Mouse (Mus musculus): ENCODE measurements around the gene Dscam.

Gene Dscam

DNA sequence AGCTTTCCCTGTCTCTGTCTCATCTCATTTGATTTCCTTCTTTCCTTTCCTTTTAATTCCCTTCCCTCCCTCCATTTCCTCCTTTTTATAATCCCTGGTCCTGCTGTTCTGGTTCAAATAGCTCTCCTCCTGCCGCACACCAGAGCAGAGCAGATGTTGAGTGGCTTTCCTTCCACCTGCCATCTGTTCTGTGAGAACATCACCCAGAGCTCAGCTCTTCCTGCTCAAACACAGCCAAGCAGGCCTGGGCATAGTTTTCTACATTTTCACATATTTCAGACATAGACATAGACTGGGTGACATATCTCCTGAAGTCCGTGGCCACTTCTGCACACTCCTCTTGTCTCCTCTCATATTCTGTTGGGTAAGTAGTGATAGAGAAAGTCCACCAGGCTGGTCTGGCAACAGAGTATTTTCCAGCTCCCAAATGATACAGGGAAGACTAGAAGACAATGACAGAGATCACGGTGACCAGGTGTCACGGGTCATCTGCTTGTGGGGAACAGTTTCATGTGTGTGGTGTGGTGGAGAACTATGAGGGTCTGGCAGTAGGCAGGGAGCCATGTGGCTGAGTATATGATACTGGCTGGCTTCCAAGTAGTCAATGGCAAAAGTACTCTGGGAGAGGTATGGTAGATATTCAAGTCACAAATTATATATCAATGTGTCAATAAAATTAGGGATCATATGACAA lies 536.3 kb downstream of the Dscam start:
- peak; percentile 74 for DNase-seq

DNA sequence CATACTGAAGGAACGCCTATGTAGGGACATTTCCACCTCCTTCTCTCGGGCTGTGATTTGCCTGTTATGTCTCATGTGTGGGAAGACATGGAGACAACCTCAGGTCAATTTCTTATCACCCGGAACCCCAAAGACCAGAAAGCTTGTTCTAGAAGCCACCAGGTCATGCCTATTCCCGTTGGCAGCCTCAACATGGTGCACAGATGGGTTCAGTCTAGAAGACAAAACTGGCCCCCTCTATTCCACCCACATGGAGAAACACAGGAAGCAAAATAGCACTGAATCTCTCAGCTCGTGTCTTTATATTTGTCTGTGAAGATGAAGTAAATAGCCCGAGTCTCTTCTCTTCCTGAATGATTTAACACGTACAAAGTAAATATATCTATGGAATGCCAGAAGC lies 540.3 kb downstream of the Dscam start:
- no peak for DNase-seq

DNA sequence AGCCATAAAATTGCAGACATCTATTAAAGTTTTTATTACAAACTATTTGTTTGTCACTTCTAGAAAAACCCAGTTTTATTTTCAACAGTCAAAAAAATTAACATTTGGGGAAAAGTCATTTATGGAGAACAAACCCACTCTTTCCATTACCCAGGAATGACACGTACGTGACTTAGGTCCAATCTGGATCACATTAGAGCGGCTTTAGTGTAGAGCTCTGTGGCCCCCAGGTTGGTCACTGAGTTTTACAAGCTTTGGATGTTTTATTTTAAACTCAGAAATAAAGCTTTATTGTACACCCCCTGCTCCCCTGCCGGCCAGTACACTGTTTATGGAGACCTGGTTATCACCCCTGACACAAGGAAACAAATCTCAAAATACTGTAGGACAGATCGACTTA lies 540.9 kb downstream of the Dscam start:
- no peak for DNase-seq

DNA sequence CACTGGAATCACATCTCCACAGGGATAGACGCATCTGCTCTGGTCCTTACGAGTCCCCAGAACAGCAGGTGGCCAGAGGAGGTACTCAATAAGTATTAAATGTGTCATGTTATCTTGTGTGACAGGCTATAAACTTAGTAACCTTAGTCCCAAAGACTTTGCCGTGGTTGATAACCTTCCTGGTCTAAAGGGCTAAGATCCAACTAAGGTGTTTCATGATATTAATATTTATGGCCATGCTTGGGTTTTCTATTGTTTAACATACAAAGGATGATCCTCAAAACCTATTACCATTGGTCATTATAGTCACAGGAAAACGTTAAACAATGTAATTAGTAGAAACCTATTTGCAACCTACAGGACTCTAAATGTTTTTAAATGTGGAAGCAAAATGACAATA lies 545.1 kb downstream of the Dscam start:
- no peak for DNase-seq

DNA sequence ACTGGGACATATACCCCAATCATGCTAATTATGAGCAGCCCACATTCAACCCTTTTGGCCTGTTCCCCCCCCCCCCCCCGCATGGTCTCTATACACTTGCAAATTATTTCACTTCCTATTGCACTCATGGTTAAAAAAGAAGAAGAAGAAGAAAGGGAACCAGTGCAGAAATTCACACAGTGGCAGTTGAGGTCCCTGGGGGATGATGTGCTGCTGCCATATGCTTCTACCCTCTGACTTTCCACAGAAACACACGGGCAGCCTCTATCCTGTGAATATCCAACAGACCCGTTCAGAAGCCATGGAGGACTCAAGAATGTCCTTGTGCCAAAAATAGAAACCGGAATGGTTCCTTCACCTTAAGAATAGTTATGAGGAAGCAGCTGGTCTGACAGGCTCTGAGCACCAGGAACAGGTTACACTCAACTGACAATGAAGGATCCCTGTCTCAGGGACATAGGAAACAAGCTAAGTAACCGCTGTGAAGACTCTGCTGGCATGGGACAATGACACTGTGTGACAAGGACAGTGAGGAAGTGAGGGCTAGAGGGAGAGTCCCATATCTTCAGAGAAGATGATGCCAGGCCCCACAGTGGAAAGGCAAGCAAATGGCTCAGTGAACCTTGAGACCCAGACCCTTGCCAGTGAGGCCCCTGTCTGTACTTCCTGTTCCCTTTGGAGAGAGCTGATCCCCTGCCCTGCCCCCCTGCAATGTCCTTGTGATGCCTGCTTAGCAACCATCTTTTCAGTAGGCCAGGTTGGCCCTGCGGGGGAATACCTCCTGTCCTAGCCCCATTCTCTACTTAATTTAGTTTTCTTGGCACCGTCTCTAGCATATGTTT lies 545.8 kb downstream of the Dscam start:
- no peak for DNase-seq

DNA sequence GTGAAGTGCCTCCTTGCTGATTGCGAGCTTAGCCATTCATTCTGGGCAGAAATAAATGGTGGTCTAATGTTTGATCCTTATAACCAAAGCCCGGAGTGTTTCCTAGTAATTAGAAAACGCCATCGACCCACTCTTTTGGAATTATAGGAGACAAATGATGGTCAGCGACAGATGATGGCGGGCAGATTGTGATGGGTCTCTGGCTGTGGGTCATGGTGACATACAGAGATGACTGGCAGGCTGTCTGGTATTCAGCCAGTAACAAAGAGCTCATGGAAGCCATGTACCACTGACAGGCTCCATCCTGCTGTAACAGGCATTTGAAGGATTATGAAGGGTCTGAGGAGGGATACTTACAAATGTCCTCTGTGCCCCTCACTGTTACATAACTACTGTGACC lies 549.7 kb downstream of the Dscam start:
- DNase-seq = no peak

DNA sequence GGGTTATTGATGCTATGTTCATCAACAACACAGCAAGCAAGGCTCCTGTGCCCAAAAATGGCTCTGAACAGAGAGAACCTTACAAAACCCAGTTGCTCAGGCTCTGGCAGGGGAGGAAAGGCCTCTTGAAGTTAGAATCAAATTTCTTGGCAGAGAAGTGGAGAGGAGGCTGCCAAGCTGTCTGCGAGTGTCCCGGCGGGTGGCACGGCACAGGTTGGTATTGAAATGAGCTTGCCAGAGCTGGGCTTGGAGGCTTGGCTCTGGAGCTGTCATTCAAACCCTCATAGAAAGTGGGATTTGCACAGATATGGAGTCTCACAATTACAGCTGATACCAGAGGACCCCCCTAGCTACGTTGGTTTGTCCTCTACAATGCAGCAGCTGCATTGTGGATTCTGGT lies 550.1 kb downstream of the Dscam start:
- peak; percentile 78 for DNase-seq

DNA sequence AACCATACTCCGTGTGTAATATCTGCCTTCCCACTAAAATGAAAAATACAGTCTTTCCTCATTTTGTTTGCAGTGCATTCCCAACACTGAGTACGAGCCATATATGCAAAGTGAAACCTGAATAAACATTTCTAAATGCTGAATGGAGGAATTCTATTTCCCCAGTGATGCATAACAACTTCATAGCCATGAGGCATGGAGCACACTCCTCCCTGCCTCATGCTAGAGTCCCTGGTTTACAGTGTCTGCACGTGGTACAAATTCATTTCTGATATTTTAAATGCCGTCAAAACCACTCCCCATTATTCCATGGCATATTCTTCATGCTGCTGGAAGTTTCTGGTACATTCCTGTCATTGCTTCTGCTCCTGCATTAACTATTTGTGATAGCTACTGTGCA lies 552.8 kb downstream of the Dscam start:
- no peak for DNase-seq

DNA sequence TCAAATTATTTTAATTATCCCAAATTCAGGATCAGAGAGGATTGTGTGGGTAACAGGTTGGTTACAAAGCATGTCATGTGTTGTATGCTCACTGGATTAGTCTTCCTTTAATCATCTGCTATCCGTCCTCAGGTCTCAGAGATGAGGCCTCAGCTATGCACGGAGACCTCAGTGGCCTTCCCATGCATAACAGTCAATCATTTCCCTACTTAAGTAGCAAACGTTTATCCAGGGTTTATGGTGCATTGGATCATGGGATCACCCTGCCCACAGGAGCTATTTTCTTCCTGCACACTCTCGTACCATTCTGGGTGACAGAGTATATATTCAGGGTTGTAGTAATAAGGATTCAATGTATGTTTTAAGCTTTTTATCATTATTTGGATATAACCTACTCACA lies 557.3 kb downstream of the Dscam start:
- no peak for DNase-seq

DNA sequence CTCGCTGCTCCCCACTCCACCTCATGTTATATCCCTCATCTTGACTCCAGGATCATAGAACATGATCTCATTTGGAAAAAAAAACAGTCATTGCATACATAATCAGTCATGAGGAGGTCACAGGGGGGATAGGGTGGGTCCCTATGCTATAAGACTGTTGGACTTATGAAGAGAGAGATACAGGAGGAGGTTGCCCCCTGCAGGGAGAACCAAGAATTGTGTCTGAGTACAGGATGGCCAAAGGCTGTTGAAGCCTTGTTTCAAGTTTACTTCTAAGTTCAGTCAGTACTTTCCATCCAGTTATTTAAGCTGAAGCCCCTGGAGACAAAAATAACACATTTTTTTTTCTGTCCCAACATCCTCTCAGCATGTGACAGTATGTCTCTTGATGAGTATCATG lies 559.7 kb downstream of the Dscam start:
- DNase-seq = peak; percentile 43

DNA sequence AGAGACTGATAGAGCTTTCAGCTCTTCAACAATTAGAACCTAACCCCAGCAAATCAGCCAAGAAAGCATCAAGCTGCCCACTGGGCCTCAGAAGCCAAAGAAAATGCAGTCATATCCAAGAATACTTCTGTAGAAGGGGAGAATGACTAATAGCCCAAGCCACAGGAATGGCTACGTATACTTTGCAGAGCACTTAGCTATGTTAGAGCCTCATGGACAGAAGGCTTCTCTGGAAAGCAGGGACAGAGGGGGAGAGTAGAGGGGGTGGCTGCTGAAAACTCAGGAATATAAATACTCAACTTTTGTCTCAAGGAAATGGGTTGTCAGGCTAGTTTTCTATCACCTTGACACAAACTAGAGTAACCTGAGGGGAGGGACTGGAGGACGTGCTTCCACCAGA lies 568.3 kb downstream of the Dscam start:
- no peak for DNase-seq

DNA sequence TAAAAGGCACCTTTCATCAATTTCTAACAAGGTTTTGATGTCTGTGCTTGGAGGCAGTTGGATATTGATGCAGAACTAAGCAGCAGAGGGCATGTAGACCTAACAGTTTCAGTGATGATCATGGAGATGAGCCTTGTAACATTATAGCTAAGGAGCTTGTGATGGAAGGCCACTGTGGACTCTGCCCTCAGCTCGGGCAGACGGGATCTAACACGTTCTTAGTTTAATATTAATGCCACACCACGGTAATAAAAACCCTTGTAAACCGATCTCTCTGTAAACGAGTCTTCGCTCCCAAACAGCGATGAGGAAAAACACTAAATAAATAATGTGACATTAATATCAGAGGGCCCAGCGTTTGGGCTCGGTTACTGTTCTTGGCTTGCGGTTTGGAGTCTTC lies 569.8 kb downstream of the Dscam start:
- DNase-seq = no peak

DNA sequence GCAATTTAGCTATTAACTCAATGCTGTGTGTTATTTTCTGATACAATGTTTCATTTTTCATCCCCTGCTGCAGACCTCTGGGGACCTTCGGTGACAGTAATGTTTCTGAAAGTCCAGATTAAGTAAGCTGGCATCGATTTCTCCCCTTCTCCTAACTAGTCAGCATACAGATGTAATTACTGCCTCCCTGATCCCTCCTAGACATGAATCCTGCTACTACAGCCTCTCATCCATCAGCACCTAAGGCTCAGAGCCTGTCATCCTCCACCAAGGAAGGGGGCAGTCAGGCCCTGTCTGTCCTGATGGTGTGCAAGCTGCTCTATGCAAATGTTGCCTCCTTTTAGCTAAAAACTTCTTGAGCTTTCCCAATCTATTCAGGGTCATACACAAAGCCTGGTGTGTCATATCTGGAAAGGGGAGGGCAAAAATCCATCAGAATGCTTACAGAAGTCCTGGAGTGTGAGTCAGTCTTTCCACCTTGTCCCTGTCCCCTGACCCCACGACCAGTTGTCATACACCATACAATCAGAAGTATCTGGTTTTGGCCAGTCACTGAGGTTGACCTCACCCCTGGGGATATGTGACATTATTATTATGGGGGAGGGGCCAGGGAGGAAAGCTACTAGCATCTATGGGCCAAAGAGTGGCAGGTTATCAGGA lies 571.0 kb downstream of the Dscam start:
- DNase-seq = no peak

DNA sequence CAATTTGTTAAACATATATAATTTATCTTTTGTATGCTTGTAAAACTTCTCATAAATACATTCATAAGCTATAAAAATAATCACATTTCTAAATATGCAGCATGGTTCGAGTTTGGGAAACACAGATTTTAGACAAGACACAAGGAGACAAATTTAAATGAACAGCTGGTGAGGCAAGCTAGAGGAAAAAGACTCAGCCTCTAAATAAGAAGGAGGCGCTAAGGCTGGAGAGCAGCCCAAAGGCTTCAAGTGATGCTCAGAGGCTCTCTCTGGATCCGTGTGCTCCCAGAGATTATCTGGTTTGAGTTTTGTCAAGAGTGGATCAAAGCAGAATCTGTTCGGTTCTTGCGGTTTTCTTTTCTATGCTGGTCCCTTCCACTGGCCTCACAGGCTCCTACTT lies 594.7 kb downstream of the Dscam start:
- peak; percentile 52 for DNase-seq

DNA sequence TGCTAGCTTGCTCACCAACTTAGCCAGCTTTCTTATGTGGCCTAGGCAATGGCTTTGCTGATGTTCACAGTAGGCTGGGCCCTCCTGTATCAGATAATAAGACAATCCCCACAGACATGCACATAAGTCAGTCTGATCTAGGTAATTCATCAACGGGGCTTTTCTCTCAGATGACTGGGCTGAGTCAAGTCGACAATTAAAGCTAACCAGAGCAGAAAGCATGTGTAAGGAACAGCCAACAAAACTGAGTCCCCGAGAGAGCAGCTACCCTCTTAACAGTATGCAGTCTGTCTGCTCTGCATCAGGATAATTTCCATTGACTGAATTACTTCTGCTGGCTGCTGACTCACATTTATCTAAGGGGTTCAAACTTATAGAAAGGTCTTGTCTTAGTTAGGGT lies 603.1 kb downstream of the Dscam start:
- DNase-seq = no peak

DNA sequence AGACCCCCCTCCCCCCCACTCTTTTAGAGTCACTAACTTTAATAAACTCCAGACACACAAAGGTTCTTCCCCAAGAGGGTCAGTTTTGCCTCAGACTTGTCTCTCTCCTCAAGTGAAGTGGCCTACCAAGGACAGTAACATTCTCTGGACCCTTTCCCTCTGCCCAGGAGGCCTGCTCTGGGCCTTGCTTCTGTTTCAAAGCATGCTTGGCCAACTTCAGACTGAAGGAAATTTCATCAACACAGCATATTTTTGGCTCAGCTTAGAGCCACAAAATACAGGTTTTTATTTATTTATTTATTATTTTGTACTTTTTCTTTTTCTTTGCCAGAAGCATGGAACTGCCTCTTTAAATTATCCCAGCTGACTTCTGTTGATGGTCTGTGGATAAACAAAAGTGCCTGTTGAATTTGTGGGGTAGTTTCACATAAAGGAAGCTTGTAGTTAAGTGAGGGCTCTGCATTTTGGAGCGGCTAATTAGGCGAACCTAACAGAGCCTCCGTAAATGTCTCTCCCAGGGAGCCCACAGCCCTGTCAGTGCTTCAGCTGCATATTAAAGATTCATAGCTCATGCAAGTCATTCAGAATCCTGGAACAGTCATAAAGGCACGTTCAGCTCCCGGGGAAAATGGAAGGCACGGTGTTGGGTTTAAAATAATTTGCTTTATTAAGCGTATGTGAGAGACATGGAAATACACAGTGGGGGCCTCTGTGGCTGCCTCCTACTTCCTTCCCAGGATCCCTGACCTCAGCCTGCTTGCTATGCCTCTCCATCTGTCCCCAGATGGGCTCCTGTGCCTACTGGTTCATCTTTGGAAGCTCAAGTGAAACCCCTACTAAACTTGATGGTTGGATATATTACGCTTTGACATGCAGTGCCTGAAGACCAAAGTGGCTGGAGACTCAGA lies 606.9 kb downstream of the Dscam start:
- DNase-seq = no peak

DNA sequence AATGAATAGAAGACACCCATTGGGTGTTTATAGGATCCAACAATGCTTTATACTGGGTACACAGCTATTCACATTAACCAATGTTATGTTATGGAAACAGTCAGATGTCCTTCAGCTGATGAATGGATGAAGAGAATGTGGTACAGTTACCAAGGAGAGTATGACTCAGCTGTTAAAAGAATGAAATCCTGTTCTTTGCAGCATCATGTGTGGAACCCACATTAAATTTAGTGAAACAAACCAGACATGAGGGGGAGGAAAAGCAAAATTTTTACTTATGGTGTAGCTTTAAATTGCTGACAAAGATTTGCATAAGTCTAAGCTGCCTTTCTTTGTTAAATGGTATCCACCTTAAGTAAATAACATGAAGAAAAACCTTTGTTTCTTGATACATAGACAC lies 610.8 kb downstream of the Dscam start:
- no peak for DNase-seq

DNA sequence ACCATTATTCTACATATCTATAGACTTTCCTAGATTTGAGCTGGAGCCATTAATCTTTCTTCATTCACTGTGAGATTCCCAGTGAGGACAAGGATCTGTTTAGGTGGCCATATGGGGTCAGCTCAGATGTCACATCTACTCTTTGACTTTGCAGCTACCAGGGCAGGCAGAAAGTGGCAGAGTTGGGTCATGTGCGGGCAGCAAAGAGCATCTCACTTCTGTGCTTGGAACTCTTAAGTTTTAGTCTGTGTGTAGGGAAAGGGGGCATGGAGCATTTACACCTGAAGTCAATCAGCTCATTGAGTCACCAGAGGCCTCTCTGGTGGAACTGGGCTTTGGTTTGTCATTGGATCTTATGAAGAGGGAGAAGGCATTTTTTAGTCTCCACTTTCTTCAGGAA lies 612.2 kb downstream of the Dscam start:
- DNase-seq = no peak

DNA sequence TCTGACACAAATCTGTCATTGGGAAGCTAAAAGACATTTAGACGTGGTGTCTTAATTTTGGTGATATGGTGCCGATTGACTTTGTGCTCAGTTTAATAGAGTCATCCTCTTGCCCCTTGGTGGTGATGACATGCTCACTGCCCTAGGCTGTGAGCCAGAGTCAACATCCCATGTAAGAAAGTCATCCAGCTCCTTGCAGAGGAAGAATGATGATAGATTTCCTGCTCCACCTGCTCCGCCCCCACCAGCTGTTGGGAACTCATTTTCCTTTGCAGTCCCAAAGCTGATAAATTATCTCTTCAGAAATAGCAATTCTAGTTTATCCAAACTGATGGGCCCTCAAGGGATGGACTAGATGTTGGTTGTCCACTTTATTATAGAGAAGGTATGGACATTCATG lies 613.9 kb downstream of the Dscam start:
- no peak for DNase-seq

DNA sequence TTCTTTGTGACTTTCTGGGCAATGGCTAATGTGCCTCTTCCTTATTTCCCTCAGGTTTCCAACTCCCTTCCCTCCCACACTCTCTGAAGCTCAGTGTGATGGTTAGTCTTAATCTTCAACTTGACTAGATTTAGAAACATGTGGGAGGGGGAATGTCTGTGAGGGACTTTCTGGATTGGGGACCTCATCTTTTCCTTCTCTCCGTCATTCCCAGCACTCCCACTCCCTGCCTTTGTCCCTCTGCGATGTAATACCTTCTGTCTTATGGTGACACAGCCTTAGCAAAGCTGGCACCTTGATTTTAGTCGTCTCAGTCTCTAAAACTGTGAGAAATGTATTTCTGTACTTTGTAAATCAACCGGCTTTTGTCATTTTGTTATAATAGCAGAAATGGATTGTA lies 615.1 kb downstream of the Dscam start:
- no peak for DNase-seq

DNA sequence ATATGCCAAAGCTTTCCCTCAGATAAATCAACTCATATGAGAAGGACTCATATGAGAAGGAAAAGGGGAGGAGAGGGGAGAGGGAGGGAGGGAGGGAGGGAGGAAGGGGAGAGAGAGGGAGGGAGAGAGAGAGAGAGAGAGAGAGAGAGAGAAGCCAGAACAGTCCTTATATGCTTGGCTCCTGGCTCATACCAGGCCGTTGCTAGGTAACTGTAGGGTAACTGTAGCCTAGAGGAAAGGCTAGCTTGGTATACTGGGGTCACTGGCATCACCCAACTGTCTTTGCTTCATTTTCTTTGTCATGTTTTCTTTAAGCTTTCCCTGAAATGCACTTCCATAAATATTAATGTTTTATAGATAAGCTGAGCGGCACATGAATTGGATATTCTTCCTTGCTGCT lies 617.9 kb downstream of the Dscam start:
- DNase-seq = no peak

DNA sequence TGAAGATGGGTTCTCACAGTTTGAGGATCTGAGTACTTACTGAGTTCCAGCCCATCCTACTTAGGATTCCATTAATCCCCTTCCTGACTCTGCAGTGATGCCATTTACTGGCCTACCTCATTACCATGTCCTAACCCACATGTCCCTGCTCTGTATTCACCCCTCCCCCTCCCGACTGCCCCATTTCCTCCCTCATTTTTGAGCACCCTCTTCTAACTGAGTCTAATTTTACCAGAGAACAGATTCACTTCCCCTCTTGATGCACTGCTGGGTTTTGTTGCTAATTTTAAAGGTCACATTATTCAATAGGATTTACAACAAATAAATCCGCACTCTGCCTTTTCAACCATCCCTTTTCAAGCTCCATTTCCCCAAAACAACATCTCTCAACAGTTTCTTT lies 629.5 kb downstream of the Dscam start:
- peak; percentile 85 for DNase-seq

All from layer of hippocampus, adult 9-11 months (tissue).